Mouse (Mus musculus) neural tube, embryonic 14.5 days (tissue): ENCODE data around the gene Capn5. TPM values are rescaled to one million over a fixed set of nuclear protein-coding genes. Genes with fewer than 3 reads are reported as not detected.

Experiments
- ATAC-seq: fragments of 200-750 bp; cut with Nextera tagmentation; 2 replicates; pipeline ENCODE4 v1.8.0; 2017; ENCODE audit warnings: low read depth, mild to moderate bottlenecking, moderate TSS enrichment, moderate library complexity
- H3K27ac ChIP-seq: fragments of 300-500 bp; sonication (generic); 2 replicates; pipeline ENCODE4 v1.5.1; 2014; ENCODE audit warnings: low read depth, mild to moderate bottlenecking, control low read depth, low read length, moderate library complexity, mixed read lengths
- H3K27me3 ChIP-seq: fragments of 300-500 bp; sonication (generic); 2 replicates; pipeline ENCODE4 v1.6.1; 2014; ENCODE audit warnings: low read length; ENCODE audit not compliant: control insufficient read depth, insufficient read depth
- H3K36me3 ChIP-seq: fragments of 300-500 bp; sonication (generic); 2 replicates; pipeline ENCODE4 v1.6.1; 2014; ENCODE audit warnings: low read length, mixed read lengths; ENCODE audit not compliant: control insufficient read depth, insufficient read depth
- H3K4me1 ChIP-seq: fragments of 300-500 bp; sonication (generic); 2 replicates; pipeline ENCODE4 v1.6.1; 2014; ENCODE audit warnings: low read length; ENCODE audit not compliant: control insufficient read depth, insufficient read depth
- H3K4me2 ChIP-seq: fragments of 300-500 bp; sonication (generic); 2 replicates; pipeline ENCODE4 v1.6.1; 2014; ENCODE audit warnings: mild to moderate bottlenecking, low read depth, low read length, control low read depth
- H3K4me3 ChIP-seq: fragments of 300-500 bp; sonication (generic); 2 replicates; pipeline ENCODE4 v1.5.1; 2014; ENCODE audit warnings: low read depth, low read length, control low read depth, mixed read lengths
- H3K9ac ChIP-seq: fragments of 300-500 bp; sonication (generic); replicated peaks from 2 replicates; pipeline ENCODE4 v1.6.1; 2014; ENCODE audit warnings: low read depth, mild to moderate bottlenecking, control low read depth, low read length, mixed read lengths
- H3K9me3 ChIP-seq: fragments of 300-500 bp; sonication (generic); 2 replicates; pipeline ENCODE4 v1.6.1; 2016; ENCODE audit warnings: low read length; ENCODE audit not compliant: control insufficient read depth
- WGBS: fragments of 180-500 bp; shearing (Covaris S2); extraction: QIAGEN DNeasy Blood & Tissue Kit; methylation state at CpG from one replicate; pipeline ENCODE4 v1.1.7; 2014; 5-methylcytosine and 5-hydroxymethylcytosine counted together
- polyA plus RNA-seq: library from polyadenylated mRNA; unstranded; fragments of >200 nt; fragmentation: Nextera tagmentation; extraction: Ambion mirVana; gene quantifications from 2 replicates; pipeline ENCODE4 v1.2.1, GENCODE M21; 2014

The Capn5 gene
- polyA plus RNA-seq, 1 experiment from 2014 or later = 13.7 TPM

GRCm38 (mm10) chr7:98117012-98117660 lies 60.9 kb downstream of the Capn5 start:
- H3K27ac ChIP-seq = no peak overlapping the region
- no peak overlapping the region for H3K9ac ChIP-seq
- H3K27me3 ChIP-seq = no peaks in the 10 kb centered on the region
- no peaks in the 10 kb centered on the region for H3K9me3 ChIP-seq
- H3K36me3 ChIP-seq = no peaks in the 10 kb centered on the region
- no peak overlapping the region for H3K4me2 ChIP-seq
- H3K4me1 ChIP-seq = no peaks in the 10 kb centered on the region
- ATAC-seq = no peak
- H3K4me3 ChIP-seq = no peak overlapping the region
- 63% methylated on average over 11 of the region's 11 CpGs for WGBS

- Histone ChIP-seq H3K9me3 (no peaks in the 10 kb centered on the region), H3K27me3 (peaks cover 3% of the 10 kb centered on the region; the same call in 1 of the 2 replicates), H3K4me3 (no peak overlapping the region), H3K4me2 (no peak overlapping the region), H3K27ac (no peak overlapping the region), H3K36me3 (no peaks in the 10 kb centered on the region), H3K9ac (no peak overlapping the region), H3K4me1 (no peaks in the 10 kb centered on the region)
- no peak for ATAC-seq
- WGBS = 72% methylated on average over 6 of the region's 6 CpGs
These were observed 63.4 kb downstream of the Capn5 start for GRCm38 (mm10) chr7:98114656-98115055.

- Histone ChIP-seq H3K27ac (no peak overlapping the region), H3K36me3 (no peaks in the 10 kb centered on the region), H3K9ac (peak overlapping the region; percentile 37; the same call in 1 of the 2 replicates), H3K4me2 (peak overlapping the region; percentile 34; the same call in 1 of the 2 replicates), H3K4me3 (no peak overlapping the region), H3K4me1 (no peaks in the 10 kb centered on the region), H3K9me3 (no peaks in the 10 kb centered on the region), H3K27me3 (peaks cover 3% of the 10 kb centered on the region; the same call in 1 of the 2 replicates)
- ATAC-seq = no peak
- 8% methylated on average over 25 of the region's 25 CpGs for WGBS
These were observed 66.8 kb downstream of the Capn5 start for GRCm38 (mm10) chr7:98111233-98111632.

- H3K4me2 ChIP-seq = no peak overlapping the region
- 84% methylated on average over 4 of the region's 4 CpGs for WGBS
These were observed 68.3 kb downstream of the Capn5 start for GRCm38 (mm10) chr7:98109771-98110170.

GRCm38 (mm10) chr7:98108636-98109430 lies 69.2 kb downstream of the Capn5 start:
- Histone ChIP-seq H3K36me3 (no peaks in the 10 kb centered on the region), H3K4me3 (no peak overlapping the region), H3K4me2 (no peak overlapping the region), H3K27me3 (peaks cover 3% of the 10 kb centered on the region; the same call in 1 of the 2 replicates), H3K27ac (no peak overlapping the region), H3K9ac (no peak overlapping the region), H3K9me3 (no peaks in the 10 kb centered on the region), H3K4me1 (no peaks in the 10 kb centered on the region)
- 88% methylated on average over 16 of the region's 16 CpGs for WGBS
- no peak; the same call in 1 of the 2 replicates for ATAC-seq

More at GRCm38 (mm10) chr7:98109771-98110170, 68.3 kb downstream of the Capn5 start:
- Histone ChIP-seq H3K36me3 (no peaks in the 10 kb centered on the region), H3K4me1 (no peaks in the 10 kb centered on the region), H3K9me3 (no peaks in the 10 kb centered on the region), H3K27ac (no peak overlapping the region), H3K9ac (no peak overlapping the region), H3K27me3 (peaks cover 3% of the 10 kb centered on the region; the same call in 1 of the 2 replicates), H3K4me3 (no peak overlapping the region)
- no peak for ATAC-seq

- ATAC-seq = no peak
- H3K4me1 ChIP-seq = peaks cover 8% of the 10 kb centered on the region
- 88% methylated on average over 7 of the region's 7 CpGs for WGBS
- H3K9ac ChIP-seq = no peak overlapping the region
- no peaks in the 10 kb centered on the region for H3K27me3 ChIP-seq
- no peak overlapping the region for H3K4me3 ChIP-seq
- H3K36me3 ChIP-seq = no peaks in the 10 kb centered on the region
- no peak overlapping the region for H3K4me2 ChIP-seq
- H3K9me3 ChIP-seq = no peaks in the 10 kb centered on the region
- H3K27ac ChIP-seq = no peak overlapping the region
These were observed 71.8 kb downstream of the Capn5 start for GRCm38 (mm10) chr7:98106272-98106671.

GRCm38 (mm10) chr7:98104481-98105435 lies 73.3 kb downstream of the Capn5 start:
- Histone ChIP-seq H3K4me2 (no peak overlapping the region), H3K4me3 (no peak overlapping the region), H3K9me3 (no peaks in the 10 kb centered on the region), H3K4me1 (peaks cover 8% of the 10 kb centered on the region), H3K27me3 (no peaks in the 10 kb centered on the region), H3K27ac (no peak overlapping the region), H3K36me3 (no peaks in the 10 kb centered on the region), H3K9ac (0 out of 2 replicates have a peak overlapping the region, but pooled peaks have one; percentile 8)
- WGBS = 67% methylated on average over 16 of the region's 16 CpGs
- ATAC-seq = no peak

GRCm38 (mm10) chr7:98103942-98104292 lies 74.2 kb downstream of the Capn5 start:
- Histone ChIP-seq H3K27ac (no peak overlapping the region), H3K9me3 (no peaks in the 10 kb centered on the region), H3K4me1 (peaks cover 8% of the 10 kb centered on the region), H3K4me3 (no peak overlapping the region), H3K4me2 (no peak overlapping the region), H3K9ac (no peak overlapping the region), H3K36me3 (no peaks in the 10 kb centered on the region), H3K27me3 (no peaks in the 10 kb centered on the region)
- WGBS = 74% methylated on average over 5 of the region's 5 CpGs
- ATAC-seq = 0 out of 2 replicates have a peak, but pooled peaks have one; percentile 19
